Mouse (Mus musculus) heart, embryonic 16.5 days (tissue): ENCODE data around the gene Map4k5. TPM values are rescaled to one million over a fixed set of nuclear protein-coding genes. Genes with fewer than 3 reads are reported as not detected.

Experiments used
- ATAC-seq: fragments of 200-750 bp; cut with Nextera tagmentation; replicated peaks from 2 replicates; pipeline ENCODE4 v1.8.0; 2017; ENCODE audit warnings: moderate number of reproducible peaks; ENCODE audit not compliant: insufficient read depth, low FRiP score; ENCODE audit errors: extremely low read depth
- H3K27ac ChIP-seq: fragments of 300-500 bp; sonication (generic); 2 replicates; pipeline ENCODE4 v1.5.1; 2014; ENCODE audit warnings: mild to moderate bottlenecking, low read length, control low read depth, moderate library complexity
- H3K27me3 ChIP-seq: fragments of 300-500 bp; sonication (generic); 2 replicates; pipeline ENCODE4 v1.6.1; 2014; ENCODE audit warnings: low read length, mixed read lengths; ENCODE audit not compliant: control insufficient read depth, insufficient read depth
- H3K36me3 ChIP-seq: fragments of 300-500 bp; sonication (generic); 2 replicates; pipeline ENCODE4 v1.6.1; 2014; ENCODE audit not compliant: control insufficient read depth, insufficient read depth
- H3K4me1 ChIP-seq: fragments of 300-500 bp; sonication (generic); 2 replicates; pipeline ENCODE4 v1.6.1; 2014; ENCODE audit warnings: low read length, mixed read lengths; ENCODE audit not compliant: control insufficient read depth, insufficient read depth
- H3K4me2 ChIP-seq: fragments of 300-500 bp; sonication (generic); 2 replicates; pipeline ENCODE4 v1.6.1; 2014; ENCODE audit warnings: low read depth, mild to moderate bottlenecking, control low read depth, low read length
- H3K4me3 ChIP-seq: fragments of 300-500 bp; sonication (generic); 2 replicates; pipeline ENCODE4 v1.5.1; 2014; ENCODE audit warnings: mild to moderate bottlenecking, control low read depth, low read length
- H3K9ac ChIP-seq: fragments of 300-500 bp; sonication (generic); 2 replicates; pipeline ENCODE4 v1.6.1; 2014; ENCODE audit warnings: low read length, control low read depth
- H3K9me3 ChIP-seq: fragments of 300-500 bp; sonication (generic); replicated peaks from 2 replicates; pipeline ENCODE4 v1.6.1; 2016; ENCODE audit warnings: low read length; ENCODE audit not compliant: control insufficient read depth
- WGBS: fragments of 180-500 bp; shearing (Covaris S2); extraction: QIAGEN DNeasy Blood & Tissue Kit; methylation state at CpG from one replicate; pipeline ENCODE4 v1.1.7; 2014; 5-methylcytosine and 5-hydroxymethylcytosine counted together
- polyA plus RNA-seq: library from polyadenylated mRNA; unstranded; fragments of >200 nt; fragmentation: Nextera tagmentation; extraction: Ambion mirVana; gene quantifications from 2 replicates; pipeline ENCODE4 v1.2.1, GENCODE M21; 2015

Gene Map4k5
- polyA plus RNA-seq, 1 experiment from 2014 or later: 25.2 TPM

GRCm38 (mm10) chr12:69891721-69892120, 1.3 kb downstream of the Map4k5 start:
- peak overlapping the region; percentile 91 for H3K9ac ChIP-seq
- H3K4me3 ChIP-seq: peak overlapping the region; percentile 90
- no peaks in the 10 kb centered on the region for H3K27me3 ChIP-seq
- H3K4me2 ChIP-seq: peak overlapping the region; percentile 84
- H3K4me1 ChIP-seq: peaks cover 28% of the 10 kb centered on the region
- 32% methylated on average over 3 of the region's 3 CpGs for WGBS
- H3K9me3 ChIP-seq: no peaks in the 10 kb centered on the region
- no peaks in the 10 kb centered on the region for H3K36me3 ChIP-seq
- H3K27ac ChIP-seq: peak overlapping the region; percentile 92
- ATAC-seq: no peak

DNA sequence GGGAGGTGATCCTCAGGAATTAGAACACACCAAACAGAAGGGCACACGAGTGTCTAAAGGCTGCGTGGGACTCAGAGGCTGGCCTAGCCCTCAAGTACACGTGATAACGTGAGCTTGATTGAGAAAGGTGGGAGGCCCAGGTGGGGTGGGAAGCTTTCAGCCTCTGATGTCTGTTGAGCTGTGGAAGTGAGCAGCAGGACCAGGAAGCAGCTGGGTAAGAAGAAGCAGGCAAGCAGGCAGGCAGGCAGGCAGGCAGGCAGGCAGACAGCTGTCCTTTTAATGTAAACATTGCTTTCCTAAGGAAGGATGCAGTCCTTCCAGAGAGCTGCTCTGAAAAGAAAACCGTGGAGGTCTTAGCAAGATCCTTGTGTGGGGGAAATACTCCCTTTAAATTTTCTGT, 2.5 kb downstream of the Map4k5 start:
- 16% methylated on average over 5 of the region's 5 CpGs for WGBS
- ATAC-seq: no peak
- H3K4me3 ChIP-seq: peak overlapping the region; percentile 90

DNA sequence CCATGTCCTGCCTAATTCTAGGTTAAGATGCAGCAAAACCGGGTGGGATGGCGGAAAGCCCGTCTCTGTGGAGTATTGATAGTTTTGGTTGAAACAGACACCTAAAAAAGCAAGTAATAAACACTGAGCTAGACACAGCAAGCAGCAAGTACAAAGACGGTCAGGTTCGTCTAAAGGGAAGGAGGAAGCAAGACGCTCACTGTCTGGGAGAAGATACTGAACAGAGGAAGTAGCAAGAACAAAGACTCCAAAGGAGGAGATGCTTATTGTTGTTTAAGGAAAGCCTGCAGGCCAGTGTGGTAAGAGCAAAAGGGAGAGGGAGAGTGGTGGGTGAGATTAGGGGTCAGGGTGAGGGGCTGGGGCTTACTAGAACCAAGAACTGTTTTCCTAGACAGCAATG, 2.9 kb downstream of the Map4k5 start:
- peak overlapping the region; percentile 84 for H3K4me2 ChIP-seq
- peaks cover 28% of the 10 kb centered on the region for H3K4me1 ChIP-seq
- H3K4me3 ChIP-seq: peak overlapping the region; percentile 90
- no peaks in the 10 kb centered on the region for H3K9me3 ChIP-seq
- 0 out of 2 replicates have a peak, but pooled peaks cover 2% of the 10 kb centered on the region for H3K36me3 ChIP-seq
- 50% methylated on average over 6 of the region's 6 CpGs for WGBS
- ATAC-seq: no peak
- H3K9ac ChIP-seq: peak overlapping the region; percentile 91
- H3K27me3 ChIP-seq: no peaks in the 10 kb centered on the region
- H3K27ac ChIP-seq: peak overlapping the region; percentile 56

More for the DNA sequence above, 2.5 kb downstream of the Map4k5 start:
- Histone ChIP-seq H3K9me3 (no peaks in the 10 kb centered on the region), H3K4me1 (peaks cover 28% of the 10 kb centered on the region), H3K4me2 (peak overlapping the region; percentile 84), H3K27ac (peak overlapping the region; percentile 56), H3K27me3 (no peaks in the 10 kb centered on the region), H3K9ac (peak overlapping the region; percentile 91), H3K36me3 (0 out of 2 replicates have a peak, but pooled peaks cover 2% of the 10 kb centered on the region)

GRCm38 (mm10) chr12:69888345-69888744, 4.7 kb downstream of the Map4k5 start:
- Histone ChIP-seq H3K9ac (no peak overlapping the region), H3K9me3 (no peaks in the 10 kb centered on the region), H3K4me1 (peaks cover 28% of the 10 kb centered on the region), H3K4me2 (no peak overlapping the region), H3K27me3 (no peaks in the 10 kb centered on the region), H3K36me3 (0 out of 2 replicates have a peak, but pooled peaks cover 2% of the 10 kb centered on the region), H3K4me3 (no peak overlapping the region), H3K27ac (no peak overlapping the region)
- ATAC-seq: no peak
- 72% methylated on average over 1 of the region's 1 CpGs for WGBS

GRCm38 (mm10) chr12:69887776-69888175, 5.2 kb downstream of the Map4k5 start:
- no peak overlapping the region for H3K4me3 ChIP-seq
- H3K27me3 ChIP-seq: no peaks in the 10 kb centered on the region
- peaks cover 28% of the 10 kb centered on the region for H3K4me1 ChIP-seq
- no peak for ATAC-seq
- peaks cover 4% of the 10 kb centered on the region; the same call in 1 of the 2 replicates for H3K36me3 ChIP-seq
- H3K4me2 ChIP-seq: no peak overlapping the region
- 66% methylated on average over 6 of the region's 6 CpGs for WGBS
- H3K27ac ChIP-seq: no peak overlapping the region
- H3K9ac ChIP-seq: no peak overlapping the region
- H3K9me3 ChIP-seq: no peaks in the 10 kb centered on the region

- Histone ChIP-seq H3K4me1 (peaks cover 19% of the 10 kb centered on the region), H3K9ac (no peak overlapping the region), H3K4me2 (no peak overlapping the region), H3K27ac (no peak overlapping the region), H3K4me3 (no peak overlapping the region), H3K9me3 (no peaks in the 10 kb centered on the region), H3K27me3 (no peaks in the 10 kb centered on the region), H3K36me3 (peaks cover 4% of the 10 kb centered on the region; the same call in 1 of the 2 replicates)
- 89% methylated on average over 5 of the region's 5 CpGs for WGBS
- ATAC-seq: no peak
Observed at GRCm38 (mm10) chr12:69885170-69885923, 7.7 kb downstream of the Map4k5 start.

DNA sequence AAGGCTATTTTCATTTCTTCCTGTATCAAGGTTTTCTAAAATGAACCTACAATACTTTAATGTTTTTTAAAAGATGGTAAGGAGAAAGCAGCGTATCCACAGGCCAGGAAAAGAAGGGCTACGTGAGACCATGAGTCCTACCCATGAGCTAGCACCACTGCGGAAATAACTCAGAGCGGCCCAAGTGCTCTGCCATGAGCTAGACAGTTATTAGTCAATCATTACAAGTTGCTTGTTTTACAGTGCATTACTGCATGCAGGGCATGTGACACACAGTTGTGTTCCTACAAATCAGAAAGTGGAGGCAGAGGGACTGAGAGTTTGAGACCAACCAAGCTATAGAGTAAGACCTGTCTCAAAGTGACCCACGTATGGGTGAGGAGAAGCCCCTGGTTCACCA, 8.9 kb downstream of the Map4k5 start:
- Histone ChIP-seq H3K4me1 (peaks cover 18% of the 10 kb centered on the region), H3K27me3 (no peaks in the 10 kb centered on the region), H3K4me3 (no peak overlapping the region), H3K9me3 (no peaks in the 10 kb centered on the region), H3K36me3 (peaks cover 4% of the 10 kb centered on the region; the same call in 1 of the 2 replicates), H3K27ac (no peak overlapping the region), H3K9ac (no peak overlapping the region), H3K4me2 (no peak overlapping the region)
- 92% methylated on average over 5 of the region's 5 CpGs for WGBS
- ATAC-seq: no peak

DNA sequence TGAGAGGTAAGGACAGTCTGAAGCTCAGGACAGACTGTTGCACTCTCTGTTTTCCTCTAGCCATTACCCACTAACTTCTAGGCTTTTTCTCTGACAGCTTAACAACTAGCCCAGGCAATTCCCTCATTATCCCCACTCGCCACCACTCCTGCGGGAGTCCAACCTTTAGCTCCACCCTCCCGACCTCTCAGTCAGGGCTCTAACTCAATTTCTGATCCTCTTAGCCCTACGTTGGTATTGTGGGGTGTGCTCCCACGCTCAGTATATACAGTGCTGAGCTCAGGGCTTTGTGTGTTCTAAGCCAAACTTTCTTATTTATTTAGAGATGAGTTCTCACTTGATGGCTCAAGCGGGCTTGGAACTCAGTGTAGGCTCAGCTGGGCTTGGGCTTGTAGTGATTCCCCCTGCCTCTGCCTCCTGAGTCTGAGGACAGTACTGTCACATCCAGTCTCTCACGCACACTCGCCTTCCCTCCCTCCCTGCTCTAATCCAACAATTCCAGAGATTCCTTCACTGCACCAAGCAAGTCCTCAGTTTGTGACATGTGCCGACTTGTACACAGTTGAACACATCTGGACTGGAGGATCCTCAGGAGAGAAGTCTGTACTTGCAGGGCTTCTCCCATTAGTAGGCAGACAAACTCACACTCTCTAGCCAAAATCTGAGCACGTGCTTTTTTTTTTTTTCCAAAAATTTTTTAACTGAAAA, 11.6 kb downstream of the Map4k5 start:
- 0 out of 2 replicates have a peak, but pooled peaks have one; percentile 23 for ATAC-seq
- Histone ChIP-seq H3K4me1 (peaks cover 23% of the 10 kb centered on the region), H3K4me3 (no peak overlapping the region), H3K27me3 (no peaks in the 10 kb centered on the region), H3K9ac (no peak overlapping the region), H3K4me2 (no peak overlapping the region), H3K36me3 (peaks cover 4% of the 10 kb centered on the region; the same call in 1 of the 2 replicates), H3K9me3 (no peaks in the 10 kb centered on the region), H3K27ac (no peak overlapping the region)
- 52% methylated on average over 10 of the region's 10 CpGs for WGBS

DNA sequence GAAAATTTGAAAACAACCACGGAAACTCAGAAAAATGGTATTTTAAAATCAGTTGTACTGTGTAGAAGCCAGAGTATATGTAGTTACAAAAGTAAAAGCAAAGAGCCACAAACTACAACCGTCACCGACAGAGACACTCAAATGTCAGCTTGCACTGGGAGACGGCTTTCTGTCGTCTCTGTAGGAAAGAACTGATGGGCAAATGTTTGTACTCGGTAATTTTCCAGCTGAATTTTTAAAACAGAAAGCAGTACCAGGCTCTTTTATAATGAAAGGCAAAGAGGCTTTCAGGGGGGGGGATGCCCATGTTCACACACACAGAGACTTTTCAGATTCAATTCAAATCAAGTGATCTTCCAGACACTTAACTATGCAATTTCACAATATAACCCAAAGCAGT, 13.3 kb downstream of the Map4k5 start:
- H3K36me3 ChIP-seq: peaks cover 2% of the 10 kb centered on the region; the same call in 1 of the 2 replicates
- no peak overlapping the region for H3K4me3 ChIP-seq
- peaks cover 27% of the 10 kb centered on the region for H3K4me1 ChIP-seq
- ATAC-seq: no peak
- WGBS: 29% methylated on average over 6 of the region's 6 CpGs
- no peaks in the 10 kb centered on the region for H3K27me3 ChIP-seq
- no peak overlapping the region for H3K9ac ChIP-seq
- no peaks in the 10 kb centered on the region for H3K9me3 ChIP-seq
- no peak overlapping the region for H3K27ac ChIP-seq
- H3K4me2 ChIP-seq: no peak overlapping the region
